Comparison of ENCODE assay signal across 26 mouse cellular contexts in genomic region chr1:59907700-59908099, GRCm38 (mm10). TPM values are rescaled to one million over a fixed set of nuclear protein-coding genes. Genes with fewer than 3 reads are reported as not detected.
DNase-seq lines count a peak whose midpoint lies in the region; ATAC-seq lines count a peak whose summit lies in the region.
"Had no signal": no experiment of that assay in that cellular context is flagged by ENCODE, and none has a peak within 500 bp of the region (broad histone marks: within the 10 kb centered on the region; RNA-seq: fewer than 3 reads in every experiment).

No protein-coding gene starts in this region.

- DNase-seq in adrenal gland, adult (ENCODE audit: inconsistent age in 2 of 2, low spot score in 1 of 2), result peak; percentile 29 to 66
- DNase-seq in adrenal gland, postnatal 14 days, result no peak
- DNase-seq in kidney, adult 9 months, result peak; percentile 45
- DNase-seq in kidney, adult 18-20 months, result no peak
- DNase-seq in lung, postnatal 14 days, result no peak
- DNase-seq in layer of hippocampus, adult 11-12 months (ENCODE audit: low spot score), result no peak
- DNase-seq: adrenal gland, adult 8-10 months; cerebellum, adult 2 months; cerebellum, postnatal 36 days; embryo, embryonic 11 days; heart, postnatal 10 days; layer of hippocampus, postnatal 36 days; right cerebral cortex, adult 18-20 months; right cerebral cortex, postnatal 4 days; thymus, adult 18-20 months; thymus, postnatal 36 days had no signal

- 16% methylated on average over 2 of the region's 2 CpGs for WGBS in lung, embryonic 15.5 days

- no peaks in the 10 kb centered on the region for H3K9me3 ChIP-seq in lung, embryonic 15.5 days
- H3K9me3 ChIP-seq: embryonic facial prominence, embryonic 13.5 days; forebrain, embryonic 12.5 days; midbrain, embryonic 12.5 days; neural tube, embryonic 15.5 days; stomach, embryonic 15.5 days had no signal

- H3K4me2 ChIP-seq in lung, embryonic 15.5 days, result no peak overlapping the region
- H3K4me2 ChIP-seq: embryonic facial prominence, embryonic 13.5 days; forebrain, embryonic 12.5 days; heart, embryonic 11.5 days; midbrain, embryonic 12.5 days; neural tube, embryonic 15.5 days; stomach, embryonic 15.5 days had no signal

- no peaks in the 10 kb centered on the region for H3K27me3 ChIP-seq in lung, embryonic 15.5 days
- H3K27me3 ChIP-seq: embryonic facial prominence, embryonic 13.5 days; forebrain, embryonic 12.5 days; midbrain, embryonic 12.5 days; neural tube, embryonic 15.5 days; stomach, embryonic 15.5 days had no signal

- no peak overlapping the region for H3K4me3 ChIP-seq in lung, embryonic 15.5 days
- H3K4me3 ChIP-seq: embryonic facial prominence, embryonic 13.5 days; erythroblast, embryonic 14.5 days; forebrain, embryonic 12.5 days; midbrain, embryonic 12.5 days; neural tube, embryonic 15.5 days; stomach, embryonic 15.5 days had no signal

- no peaks in the 10 kb centered on the region for H3K4me1 ChIP-seq in lung, embryonic 15.5 days
- H3K4me1 ChIP-seq: embryonic facial prominence, embryonic 13.5 days; forebrain, embryonic 12.5 days; midbrain, embryonic 12.5 days; neural tube, embryonic 15.5 days had no signal

- peak overlapping the region; percentile 53; the same call in 1 of the 2 replicates for H3K27ac ChIP-seq in lung, embryonic 15.5 days
- H3K27ac ChIP-seq: embryonic facial prominence, embryonic 13.5 days; forebrain, embryonic 12.5 days; hindbrain, postnatal 0 days; midbrain, embryonic 12.5 days; neural tube, embryonic 15.5 days; stomach, embryonic 15.5 days had no signal

- ATAC-seq in lung, embryonic 15.5 days (ENCODE audit: borderline replicate concordance, extremely low read depth, low FRiP score, low TSS enrichment), result no peak
- ATAC-seq: hindbrain, postnatal 0 days; intestine, embryonic 16.5 days had no signal

- no peak overlapping the region for H3K9ac ChIP-seq in lung, embryonic 15.5 days
- H3K9ac ChIP-seq: embryonic facial prominence, embryonic 13.5 days; forebrain, embryonic 12.5 days; midbrain, embryonic 12.5 days; neural tube, embryonic 15.5 days; stomach, embryonic 15.5 days had no signal

- H3K36me3 ChIP-seq in lung, embryonic 15.5 days, result no peaks in the 10 kb centered on the region
- H3K36me3 ChIP-seq: embryonic facial prominence, embryonic 13.5 days; forebrain, embryonic 12.5 days; midbrain, embryonic 12.5 days; neural tube, embryonic 15.5 days; stomach, embryonic 15.5 days had no signal

RNA-seq across cellular contexts. Expression of gene Fam117b, which starts 5.1 kb away (rescaled TPM):
- total RNA-seq in adrenal gland, postnatal 14 days (2021), result 36.9 and 43.3 TPM in 2 replicates
- 10.8 and 13.1 TPM in 2 replicates for polyA plus RNA-seq in lung, embryonic 15.5 days (2015; fragmentation: Nextera tagmentation; extraction: Ambion mirVana)

Comparison
In these comparisons a context has a peak if more than half of its experiments do, and no peak if none do; other contexts are left out.
1. DNase-seq: peak in adrenal gland, adult (2 of 2) and kidney, adult 9 months (single experiment); none in adrenal gland, postnatal 14 days (single experiment), kidney, adult 18-20 months (single experiment), lung, postnatal 14 days (single experiment) and layer of hippocampus, adult 11-12 months (single experiment).